Mouse (Mus musculus): ENCODE results near the gene Ndufa11. TPM values are rescaled to one million over a fixed set of nuclear protein-coding genes. Genes with fewer than 3 reads are reported as not detected.

The Ndufa11 gene
- total and polyA plus RNA-seq, 2 experiments from 2014 or later = 501 to 728 TPM

DNA sequence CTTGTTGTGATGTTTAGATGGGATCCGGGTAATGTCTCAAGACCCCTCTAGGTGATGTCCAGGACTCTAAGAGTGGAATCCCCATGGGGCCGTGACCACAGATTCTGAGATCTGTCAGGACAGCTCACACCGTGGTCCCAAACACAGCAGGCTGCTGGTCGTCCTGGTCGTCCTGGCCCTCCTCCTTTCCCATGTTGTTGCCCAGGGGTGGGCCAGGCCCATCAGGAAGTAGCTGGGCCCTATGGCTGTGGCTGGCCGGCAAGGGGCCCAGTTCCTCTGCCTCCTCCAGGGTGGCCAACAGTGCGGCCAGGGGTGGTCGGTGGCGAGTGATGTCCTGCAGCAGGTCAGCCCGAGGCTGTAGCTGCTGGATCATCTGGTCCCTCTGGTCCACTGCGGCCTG is 2.2 kb upstream of the Ndufa11 start:
- Histone ChIP-seq H3K4me3 (ENCODE audit: low read length) (no peak overlapping the region), H3K27me3 (ENCODE audit: insufficient read depth, low read length) (no peaks in the 10 kb centered on the region), H3K4me1 (ENCODE audit: insufficient read depth, low read length) (peaks cover 13% of the 10 kb centered on the region), H3K4me2 (ENCODE audit: low read depth, low read length) (peak overlapping the region; percentile 72; the same call in 1 of the 2 replicates), H3K9me3 (ENCODE audit: low read length) (no peaks in the 10 kb centered on the region), H3K36me3 (ENCODE audit: insufficient read depth, low read length) (peaks cover 19% of the 10 kb centered on the region), H3K27ac (no peak overlapping the region), H3K9ac (replicated peaks; ENCODE audit: low read length) (no peak overlapping the region)
- DNase-seq (ENCODE audit: low spot score) (no peak), ATAC-seq (no peak)
- TF ChIP-seq CTCF (IDR thresholded peaks at IDR 0.05; ENCODE audit: low read depth) = no peak
- WGBS = 63% methylated on average over 11 of the region's 11 CpGs

- Histone ChIP-seq H3K27ac (peak overlapping the region; percentile 90), H3K9ac (replicated peaks; ENCODE audit: low read length) (peak overlapping the region; percentile 69), H3K36me3 (ENCODE audit: insufficient read depth, low read length) (peaks cover 13% of the 10 kb centered on the region; the same call in 1 of the 2 replicates), H3K4me1 (ENCODE audit: insufficient read depth, low read length) (peaks cover 13% of the 10 kb centered on the region), H3K9me3 (ENCODE audit: low read length) (no peaks in the 10 kb centered on the region), H3K27me3 (ENCODE audit: insufficient read depth, low read length) (no peaks in the 10 kb centered on the region), H3K4me2 (ENCODE audit: low read depth, low read length) (peak overlapping the region; percentile 72), H3K4me3 (ENCODE audit: low read length) (peak overlapping the region; percentile 86)
- 23% methylated on average over 22 of the region's 22 CpGs for WGBS
- ATAC-seq = no peak
- no peak for TF ChIP-seq CTCF (IDR thresholded peaks at IDR 0.05; ENCODE audit: low read depth)
- DNase-seq (ENCODE audit: low spot score) = no peak
These were observed 1.5 kb upstream of the Ndufa11 start for GRCm38 (mm10) chr17:56715914-56716654.

- Histone ChIP-seq H3K36me3 (ENCODE audit: insufficient read depth, low read length) (peaks cover 11% of the 10 kb centered on the region; the same call in 1 of the 2 replicates), H3K4me1 (ENCODE audit: insufficient read depth, low read length) (peaks cover 13% of the 10 kb centered on the region), H3K4me2 (ENCODE audit: low read depth, low read length) (peak overlapping the region; percentile 72), H3K4me3 (ENCODE audit: low read length) (peak overlapping the region; percentile 86), H3K27ac (peak overlapping the region; percentile 90), H3K9ac (replicated peaks; ENCODE audit: low read length) (peak overlapping the region; percentile 89), H3K9me3 (ENCODE audit: low read length) (no peaks in the 10 kb centered on the region), H3K27me3 (ENCODE audit: insufficient read depth, low read length) (no peaks in the 10 kb centered on the region)
- DNase-seq (ENCODE audit: low spot score) (peak; percentile 100), ATAC-seq (peak; percentile 94)
- no peak for TF ChIP-seq CTCF (IDR thresholded peaks at IDR 0.05; ENCODE audit: low read depth)
- under 1% methylated on average over 55 of the region's 55 CpGs for WGBS
These were observed 758 bp upstream of the Ndufa11 start for GRCm38 (mm10) chr17:56716655-56717362.

GRCm38 (mm10) chr17:56722441-56722840 is 4.9 kb downstream of the Ndufa11 start:
- Histone ChIP-seq H3K4me2 (ENCODE audit: low read depth, low read length) (no peak overlapping the region), H3K36me3 (ENCODE audit: insufficient read depth, low read length) (peaks cover 29% of the 10 kb centered on the region), H3K27me3 (ENCODE audit: insufficient read depth, low read length) (no peaks in the 10 kb centered on the region), H3K4me1 (ENCODE audit: insufficient read depth, low read length) (peaks cover 10% of the 10 kb centered on the region), H3K9ac (replicated peaks; ENCODE audit: low read length) (no peak overlapping the region), H3K4me3 (ENCODE audit: low read length) (no peak overlapping the region), H3K9me3 (ENCODE audit: low read length) (no peaks in the 10 kb centered on the region), H3K27ac (no peak overlapping the region)
- TF ChIP-seq CTCF (IDR thresholded peaks at IDR 0.05; ENCODE audit: low read depth) = no peak
- ATAC-seq (no peak), DNase-seq (ENCODE audit: low spot score) (no peak)
- 79% methylated on average over 5 of the region's 5 CpGs for WGBS

- Histone ChIP-seq H3K9ac (replicated peaks; ENCODE audit: low read length) (no peak overlapping the region; the same call in 1 of the 2 replicates), H3K9me3 (ENCODE audit: low read length) (no peaks in the 10 kb centered on the region), H3K4me2 (ENCODE audit: low read depth, low read length) (no peak overlapping the region), H3K4me1 (ENCODE audit: insufficient read depth, low read length) (peaks cover 7% of the 10 kb centered on the region), H3K27me3 (ENCODE audit: insufficient read depth, low read length) (no peaks in the 10 kb centered on the region), H3K27ac (no peak overlapping the region), H3K4me3 (ENCODE audit: low read length) (no peak overlapping the region), H3K36me3 (ENCODE audit: insufficient read depth, low read length) (peaks cover 29% of the 10 kb centered on the region)
- TF ChIP-seq CTCF (IDR thresholded peaks at IDR 0.05; ENCODE audit: low read depth) = 0 out of 2 replicates have a peak, but pooled peaks have one; percentile 17
- DNase-seq (ENCODE audit: low spot score) (no peak), ATAC-seq (no peak)
- WGBS = 83% methylated on average over 11 of the region's 11 CpGs
These were observed 6.0 kb downstream of the Ndufa11 start for GRCm38 (mm10) chr17:56723419-56724161.

- Histone ChIP-seq H3K36me3 (ENCODE audit: insufficient read depth, low read length) (peaks cover 18% of the 10 kb centered on the region), H3K4me1 (ENCODE audit: insufficient read depth, low read length) (no peaks in the 10 kb centered on the region), H3K4me2 (ENCODE audit: low read depth, low read length) (no peak overlapping the region), H3K27me3 (ENCODE audit: insufficient read depth, low read length) (no peaks in the 10 kb centered on the region), H3K4me3 (ENCODE audit: low read length) (no peak overlapping the region), H3K9me3 (ENCODE audit: low read length) (no peaks in the 10 kb centered on the region), H3K27ac (no peak overlapping the region), H3K9ac (replicated peaks; ENCODE audit: low read length) (no peak overlapping the region)
- ATAC-seq = no peak; the same call in 1 of the 2 replicates
- 18% methylated on average over 7 of the region's 7 CpGs for WGBS
- TF ChIP-seq CTCF (IDR thresholded peaks at IDR 0.05; ENCODE audit: low read depth) = no peak
- no peak for DNase-seq (ENCODE audit: low spot score)
These were observed 9.6 kb downstream of the Ndufa11 start for GRCm38 (mm10) chr17:56727029-56727649.
